Mouse (Mus musculus): ENCODE measurements around the gene Pabpn1l. TPM values are rescaled to one million over a fixed set of nuclear protein-coding genes. Genes with fewer than 3 reads are reported as not detected.

The Pabpn1l gene
- polyA plus RNA-seq (2014; fragmentation: Illumina TruSeq; extraction: RNeasy Lipid Tissue Mini Kit (QIAGEN cat#74804); ENCODE audit: insufficient read depth, low read depth, low replicate concordance), result 0.21 TPM

DNA sequence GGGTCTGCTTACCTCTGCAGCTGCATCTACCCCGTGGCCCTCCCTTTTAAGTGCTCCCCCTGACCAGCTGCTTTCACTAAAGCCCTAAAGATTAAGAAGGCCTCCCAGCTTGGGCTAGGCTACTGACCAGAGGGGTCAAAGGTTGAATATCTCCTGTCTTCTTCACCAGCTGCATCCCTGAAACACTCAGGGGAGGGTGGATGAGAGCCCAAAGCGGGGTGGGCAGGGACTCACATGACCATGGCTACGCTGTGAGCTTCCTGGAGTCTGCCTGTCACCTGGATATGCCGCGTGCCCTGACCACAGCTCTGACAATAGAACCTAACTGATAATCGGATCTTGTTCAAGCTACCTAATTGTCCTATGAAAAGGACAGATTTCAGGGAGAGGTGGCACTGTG is at the start of gene Pabpn1l:
Gene Pabpn1l (minus strand): TSS at position 13 of the 400 bp plus-strand sequence.

DNA sequence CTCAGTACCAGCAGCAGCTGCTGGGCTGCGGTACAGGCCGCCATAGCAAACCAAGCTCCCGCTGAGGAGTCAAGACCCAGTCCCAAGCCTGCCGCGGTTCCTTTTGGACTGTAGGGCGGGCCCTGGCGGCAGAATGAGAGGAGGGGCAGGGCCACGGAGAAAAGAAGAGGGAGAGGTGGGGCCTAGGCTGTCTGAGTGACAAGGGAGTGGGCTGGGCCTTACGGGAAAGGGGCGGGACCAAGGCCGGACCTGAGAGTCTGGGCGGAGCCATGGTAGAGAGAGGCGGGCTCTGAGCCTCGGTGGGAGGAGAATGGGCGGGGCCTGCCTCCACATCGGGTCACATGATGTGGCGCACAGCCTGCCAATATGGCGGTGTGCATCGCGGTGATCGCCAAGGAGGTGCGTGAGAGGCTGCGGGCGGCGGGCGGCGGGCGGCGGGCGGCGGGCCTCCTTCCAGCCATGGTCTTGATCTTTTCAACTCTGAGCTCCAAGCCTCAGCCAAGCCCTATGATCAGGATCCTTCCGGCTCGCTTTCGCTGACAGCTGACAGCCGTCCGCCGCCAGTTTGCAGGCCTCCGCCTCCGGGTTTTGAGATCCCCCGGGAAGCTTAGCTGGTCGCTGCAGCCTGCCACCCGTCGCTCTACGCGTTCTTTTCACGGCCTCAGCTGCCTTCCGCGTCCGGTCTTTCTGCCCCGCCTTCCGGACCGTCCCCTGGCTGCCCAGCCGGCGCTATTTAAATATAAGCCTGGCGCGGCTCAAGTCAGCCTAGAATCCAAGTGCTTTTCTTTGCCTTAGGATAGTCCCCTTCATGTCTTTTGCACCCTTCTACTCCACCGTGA is 11.0 kb downstream of the Pabpn1l start, which contains the start of the genes Galns and Trappc2l:
Gene Galns (minus strand): TSS at position 169 of the 839 bp plus-strand sequence.
Gene Trappc2l (plus strand): TSS at position 346 of the 839 bp plus-strand sequence.

DNA sequence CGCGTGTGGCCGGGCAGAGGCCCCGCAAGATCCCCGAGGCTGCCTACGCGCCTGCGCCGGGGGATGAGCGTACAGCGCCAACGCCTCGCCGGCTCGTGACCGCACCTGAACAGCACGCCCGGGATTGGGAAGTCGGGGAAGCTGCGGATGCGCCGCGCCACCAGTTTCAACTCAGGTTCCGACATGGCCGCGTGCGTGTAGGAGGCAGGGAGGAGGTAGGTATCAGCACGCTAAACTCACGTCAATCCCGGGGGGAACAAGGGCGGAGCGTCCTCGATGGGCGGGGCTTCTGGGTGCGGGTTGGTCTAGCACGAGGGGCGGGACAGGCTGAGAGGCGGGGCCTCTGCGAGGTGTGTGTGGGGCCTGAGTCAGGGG is 45.9 kb downstream of the Pabpn1l start, which contains the start of gene Aprt:
Gene Aprt (minus strand): TSS at position 262 of the 375 bp plus-strand sequence.

Other genes with a start within 250 kb of the Pabpn1l start
- gene Zc3h18, start 246.1 kb downstream of the Pabpn1l start, polyA plus RNA-seq (2014; fragmentation: Illumina TruSeq; extraction: RNeasy Lipid Tissue Mini Kit (QIAGEN cat#74804); ENCODE audit: insufficient read depth, low read depth, low replicate concordance), result 12.5 TPM
- gene Il17c, start 200.7 kb downstream of the Pabpn1l start, polyA plus RNA-seq (2014; fragmentation: Illumina TruSeq; extraction: RNeasy Lipid Tissue Mini Kit (QIAGEN cat#74804); ENCODE audit: insufficient read depth, low read depth, low replicate concordance), result not detected
- gene Cyba, start 189.8 kb downstream of the Pabpn1l start, polyA plus RNA-seq (2014; fragmentation: Illumina TruSeq; extraction: RNeasy Lipid Tissue Mini Kit (QIAGEN cat#74804); ENCODE audit: insufficient read depth, low read depth, low replicate concordance), result 309 TPM
- gene Mvd, start 179.3 kb downstream of the Pabpn1l start, polyA plus RNA-seq (2014; fragmentation: Illumina TruSeq; extraction: RNeasy Lipid Tissue Mini Kit (QIAGEN cat#74804); ENCODE audit: insufficient read depth, low read depth, low replicate concordance), result 15.7 TPM
- 0.38 TPM for gene Snai3, start 162.0 kb downstream of the Pabpn1l start, polyA plus RNA-seq (2014; fragmentation: Illumina TruSeq; extraction: RNeasy Lipid Tissue Mini Kit (QIAGEN cat#74804); ENCODE audit: insufficient read depth, low read depth, low replicate concordance)
- 25.3 TPM for gene Rnf166, start 146.7 kb downstream of the Pabpn1l start, polyA plus RNA-seq (2014; fragmentation: Illumina TruSeq; extraction: RNeasy Lipid Tissue Mini Kit (QIAGEN cat#74804); ENCODE audit: insufficient read depth, low read depth, low replicate concordance)
- gene Ctu2, start 146.6 kb downstream of the Pabpn1l start, polyA plus RNA-seq (2014; fragmentation: Illumina TruSeq; extraction: RNeasy Lipid Tissue Mini Kit (QIAGEN cat#74804); ENCODE audit: insufficient read depth, low read depth, low replicate concordance), result 12.7 TPM
- gene Piezo1, start 71.4 kb downstream of the Pabpn1l start, polyA plus RNA-seq (2014; fragmentation: Illumina TruSeq; extraction: RNeasy Lipid Tissue Mini Kit (QIAGEN cat#74804); ENCODE audit: insufficient read depth, low read depth, low replicate concordance), result 35.9 TPM
- gene Cdt1, start 54.7 kb downstream of the Pabpn1l start, polyA plus RNA-seq (2014; fragmentation: Illumina TruSeq; extraction: RNeasy Lipid Tissue Mini Kit (QIAGEN cat#74804); ENCODE audit: insufficient read depth, low read depth, low replicate concordance), result 5.7 TPM
- gene Aprt, start 45.8 kb downstream of the Pabpn1l start, polyA plus RNA-seq (2014; fragmentation: Illumina TruSeq; extraction: RNeasy Lipid Tissue Mini Kit (QIAGEN cat#74804); ENCODE audit: insufficient read depth, low read depth, low replicate concordance), result 101 TPM
- gene Galns, start 11.3 kb downstream of the Pabpn1l start, polyA plus RNA-seq (2014; fragmentation: Illumina TruSeq; extraction: RNeasy Lipid Tissue Mini Kit (QIAGEN cat#74804); ENCODE audit: insufficient read depth, low read depth, low replicate concordance), result 6.9 TPM
- 63.9 TPM for gene Trappc2l, start 11.1 kb downstream of the Pabpn1l start, polyA plus RNA-seq (2014; fragmentation: Illumina TruSeq; extraction: RNeasy Lipid Tissue Mini Kit (QIAGEN cat#74804); ENCODE audit: insufficient read depth, low read depth, low replicate concordance)
- 11.2 TPM for gene Cbfa2t3, start 76.4 kb upstream of the Pabpn1l start, polyA plus RNA-seq (2014; fragmentation: Illumina TruSeq; extraction: RNeasy Lipid Tissue Mini Kit (QIAGEN cat#74804); ENCODE audit: insufficient read depth, low read depth, low replicate concordance)
- gene Acsf3, start 152.7 kb upstream of the Pabpn1l start, polyA plus RNA-seq (2014; fragmentation: Illumina TruSeq; extraction: RNeasy Lipid Tissue Mini Kit (QIAGEN cat#74804); ENCODE audit: insufficient read depth, low read depth, low replicate concordance), result 9.4 TPM
- not detected for gene Cdh15, start 225.2 kb upstream of the Pabpn1l start, polyA plus RNA-seq (2014; fragmentation: Illumina TruSeq; extraction: RNeasy Lipid Tissue Mini Kit (QIAGEN cat#74804); ENCODE audit: insufficient read depth, low read depth, low replicate concordance)

Measured in lung, adult 10 weeks (tissue).